ENCODE assay signal across 9 mouse cellular contexts in the genomic region with DNA sequence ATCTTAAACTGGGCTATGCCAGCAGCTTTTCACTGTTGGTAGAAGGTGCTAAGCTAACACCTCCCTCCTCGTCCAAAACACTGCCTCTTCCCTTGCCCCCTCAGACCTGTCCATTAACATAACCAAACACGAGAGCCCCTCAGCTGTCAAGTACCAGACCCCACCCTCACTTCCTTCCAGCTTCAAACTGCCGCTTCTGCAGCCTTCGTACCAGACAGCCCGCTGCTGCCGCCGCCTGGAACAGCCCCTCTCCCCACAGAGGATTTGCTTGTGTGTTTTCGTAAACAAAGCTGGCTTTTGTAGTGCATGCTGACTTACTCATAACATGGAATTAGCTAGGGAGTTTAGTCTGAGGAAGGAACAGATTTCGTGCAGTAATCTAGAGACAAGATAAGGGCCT. TPM values are rescaled to one million over a fixed set of nuclear protein-coding genes. Genes with fewer than 3 reads are reported as not detected.
A peak's percentile ranks its signal among the peaks of the same experiment; 100 is the strongest.
DNase-seq lines count a peak whose midpoint lies in the region; ATAC-seq and TF ChIP-seq lines count a peak whose summit lies in the region.
"Had no signal": no experiment of that assay in that cellular context is flagged by ENCODE, and none has a peak within 500 bp of the region (broad histone marks: within the 10 kb centered on the region; RNA-seq: fewer than 3 reads in every experiment).

No protein-coding gene starts in this region.

- peak overlapping the region; percentile 93 for H3K4me2 ChIP-seq in intestine, embryonic 14.5 days (ENCODE audit: low read length)
- no peak overlapping the region for H3K4me2 ChIP-seq in intestine, postnatal 0 days (replicated peaks; ENCODE audit: low read depth)
- H3K4me2 ChIP-seq in hindbrain, embryonic 11.5 days (replicated peaks; ENCODE audit: low read depth, low read length) = peak overlapping the region; percentile 96
- peak overlapping the region; percentile 93 for H3K4me2 ChIP-seq in midbrain, postnatal 0 days (ENCODE audit: low read depth, low read length, poor library complexity, severe bottlenecking)

- H3K4me3 ChIP-seq in intestine, embryonic 14.5 days (ENCODE audit: low read depth, low read length) = no peak overlapping the region
- no peak overlapping the region for H3K4me3 ChIP-seq in intestine, postnatal 0 days (ENCODE audit: low read depth, low read length)
- peak overlapping the region; percentile 82 for H3K4me3 ChIP-seq in hindbrain, embryonic 11.5 days (ENCODE audit: low read depth, low read length)
- peak overlapping the region; percentile 76 for H3K4me3 ChIP-seq in midbrain, postnatal 0 days (ENCODE audit: low read depth, low read length)

- no peak for ATAC-seq in intestine, embryonic 14.5 days (replicated peaks; ENCODE audit: low FRiP score, low TSS enrichment, low read depth)
- ATAC-seq in intestine, postnatal 0 days = no peak
- no peak for ATAC-seq in hindbrain, embryonic 11.5 days (ENCODE audit: low FRiP score)
- no peak for ATAC-seq in midbrain, postnatal 0 days (ENCODE audit: low FRiP score)

- no peak for DNase-seq in intestine, embryonic 14.5 days (ENCODE audit: low spot score)
- DNase-seq in ZHBTc4 (ENCODE audit: low read depth, low spot score) = peak; percentile 25
- peak; percentile 60 for DNase-seq in hindbrain, embryonic 11.5 days (ENCODE audit: low spot score)
- DNase-seq in midbrain, postnatal 0 days (ENCODE audit: low spot score) = peak; percentile 58
- DNase-seq in left cerebral cortex, postnatal 4 days = no peak
- no peak for DNase-seq in gastrocnemius, adult 18-20 months (ENCODE audit: low spot score)
- DNase-seq in ovary, adult 18-20 months (ENCODE audit: low spot score) = no peak
- DNase-seq: lung, postnatal 10 days had no signal

- no peaks in the 10 kb centered on the region for H3K9me3 ChIP-seq in intestine, embryonic 14.5 days (ENCODE audit: control insufficient read depth, low read length)
- no peaks in the 10 kb centered on the region for H3K9me3 ChIP-seq in intestine, postnatal 0 days (ENCODE audit: control insufficient read depth)
- H3K9me3 ChIP-seq in hindbrain, embryonic 11.5 days (ENCODE audit: control insufficient read depth, low read length) = no peaks in the 10 kb centered on the region
- no peaks in the 10 kb centered on the region for H3K9me3 ChIP-seq in midbrain, postnatal 0 days (ENCODE audit: low read length)

- no peaks in the 10 kb centered on the region for H3K36me3 ChIP-seq in intestine, embryonic 14.5 days (ENCODE audit: control insufficient read depth, insufficient read depth, low read length)
- no peaks in the 10 kb centered on the region for H3K36me3 ChIP-seq in intestine, postnatal 0 days (ENCODE audit: control insufficient read depth, insufficient read depth)
- H3K36me3 ChIP-seq in hindbrain, embryonic 11.5 days (ENCODE audit: control insufficient read depth, insufficient read depth, low read length) = no peaks in the 10 kb centered on the region
- no peaks in the 10 kb centered on the region for H3K36me3 ChIP-seq in midbrain, postnatal 0 days (ENCODE audit: insufficient read depth, low read length)

- intact Hi-C loops in left cerebral cortex, postnatal 4 days (cut with DNase I) = no loop called here

- no peak overlapping the region for H3K9ac ChIP-seq in intestine, embryonic 14.5 days (ENCODE audit: low read length)
- H3K9ac ChIP-seq in intestine, postnatal 0 days (ENCODE audit: low read depth, low read length) = no peak overlapping the region
- H3K9ac ChIP-seq in hindbrain, embryonic 11.5 days (ENCODE audit: low read depth, low read length) = peak overlapping the region; percentile 21; the same call in 1 of the 2 replicates
- H3K9ac ChIP-seq in midbrain, postnatal 0 days (replicated peaks; ENCODE audit: low read length, poor library complexity, severe bottlenecking) = no peak overlapping the region

- H3K27ac ChIP-seq in intestine, embryonic 14.5 days (ENCODE audit: low read depth) = no peak overlapping the region
- no peak overlapping the region for H3K27ac ChIP-seq in intestine, postnatal 0 days (ENCODE audit: low read depth, low read length)
- H3K27ac ChIP-seq in hindbrain, embryonic 11.5 days (ENCODE audit: low read depth, low read length) = no peak overlapping the region
- no peak overlapping the region for H3K27ac ChIP-seq in midbrain, postnatal 0 days (ENCODE audit: low read depth, low read length)

- peaks cover 26% of the 10 kb centered on the region for H3K4me1 ChIP-seq in intestine, embryonic 14.5 days (replicated peaks; ENCODE audit: control insufficient read depth, insufficient read depth, low read length)
- no peaks in the 10 kb centered on the region; the same call in 1 of the 2 replicates for H3K4me1 ChIP-seq in intestine, postnatal 0 days (replicated peaks; ENCODE audit: control insufficient read depth, insufficient read depth, low read length)
- H3K4me1 ChIP-seq in hindbrain, embryonic 11.5 days (replicated peaks; ENCODE audit: control insufficient read depth, insufficient read depth, low read length) = peaks cover 24% of the 10 kb centered on the region
- 0 out of 2 replicates have a peak, but pooled peaks cover 11% of the 10 kb centered on the region for H3K4me1 ChIP-seq in midbrain, postnatal 0 days (ENCODE audit: insufficient read depth, low read length)

- 3% methylated on average over 9 of the region's 9 CpGs for WGBS in intestine, embryonic 14.5 days
- WGBS in intestine, postnatal 0 days = 11% methylated on average over 9 of the region's 9 CpGs
- under 1% methylated on average over 9 of the region's 9 CpGs for WGBS in hindbrain, embryonic 11.5 days
- WGBS in midbrain, postnatal 0 days = 0% methylated on average over 9 of the region's 9 CpGs

- TF ChIP-seq CTCF in intestine, postnatal 0 days (IDR thresholded peaks at IDR 0.05; ENCODE audit: low read depth) = no peak
- TF ChIP-seq CTCF in midbrain, postnatal 0 days (IDR thresholded peaks at IDR 0.05) = peak; percentile 31; the same call in 1 of the 2 replicates

- peaks cover 4% of the 10 kb centered on the region; the same call in 1 of the 2 replicates for H3K27me3 ChIP-seq in intestine, embryonic 14.5 days (replicated peaks; ENCODE audit: control insufficient read depth, insufficient read depth, low read length)
- peaks cover 47% of the 10 kb centered on the region for H3K27me3 ChIP-seq in intestine, postnatal 0 days (replicated peaks; ENCODE audit: control insufficient read depth, insufficient read depth, low read length)
- no peaks in the 10 kb centered on the region for H3K27me3 ChIP-seq in hindbrain, embryonic 11.5 days (ENCODE audit: control insufficient read depth, insufficient read depth, low read length)
- H3K27me3 ChIP-seq in midbrain, postnatal 0 days (ENCODE audit: insufficient read depth, low read length) = no peaks in the 10 kb centered on the region

RNA-seq across cellular contexts. Expression of a gene that starts 1.8 kb away (rescaled TPM):
- polyA plus RNA-seq in intestine, embryonic 14.5 days (2014; fragmentation: Nextera tagmentation; extraction: Ambion mirVana) = 3.5 TPM in 2 replicates
- polyA plus RNA-seq in intestine, postnatal 0 days (2015; fragmentation: Nextera tagmentation; extraction: Ambion mirVana) = 0.57 and 0.60 TPM in 2 replicates
- polyA plus RNA-seq in hindbrain, embryonic 11.5 days (2014; fragmentation: Nextera tagmentation; extraction: Ambion mirVana) = 8.0 and 8.6 TPM in 2 replicates
- 19.9 and 24.7 TPM in 2 replicates for total RNA-seq in midbrain, postnatal 0 days (2014; rRNA removed)
- polyA plus RNA-seq in midbrain, postnatal 0 days (2015; fragmentation: Nextera tagmentation; extraction: Ambion mirVana) = 3.1 and 3.9 TPM in 2 replicates
- total RNA-seq in left cerebral cortex, postnatal 4 days (2021) = 10 to 100 TPM; 15.0 to 15.9 TPM
- total RNA-seq in gastrocnemius, adult 18-20 months (2021) = under 1 TPM; 0.16 to 0.26 TPM

RNA-seq across cellular contexts. Expression of a gene that starts 33.2 kb away (rescaled TPM):
- 31.8 and 32.4 TPM in 2 replicates for polyA plus RNA-seq in intestine, embryonic 14.5 days (2014; fragmentation: Nextera tagmentation; extraction: Ambion mirVana)
- 10.6 and 11.6 TPM in 2 replicates for polyA plus RNA-seq in intestine, postnatal 0 days (2015; fragmentation: Nextera tagmentation; extraction: Ambion mirVana)
- polyA plus RNA-seq in hindbrain, embryonic 11.5 days (2014; fragmentation: Nextera tagmentation; extraction: Ambion mirVana) = 27.6 and 29.5 TPM in 2 replicates
- total RNA-seq in midbrain, postnatal 0 days (2014; rRNA removed) = 65.4 and 81.7 TPM in 2 replicates
- polyA plus RNA-seq in midbrain, postnatal 0 days (2015; fragmentation: Nextera tagmentation; extraction: Ambion mirVana) = 38.7 and 40.0 TPM in 2 replicates
- 10 to 100 TPM; 85.8 to 90.7 TPM for total RNA-seq in left cerebral cortex, postnatal 4 days (2021)
- total RNA-seq in gastrocnemius, adult 18-20 months (2021) = 10 to 100 TPM; 15.8 to 16.7 TPM

Comparison
In these comparisons a context has a peak if more than half of its experiments do, and no peak if none do; other contexts are left out.
1. DNase-seq: peak in ZHBTc4 (single experiment), hindbrain, embryonic 11.5 days (single experiment) and midbrain, postnatal 0 days (single experiment); none in intestine, embryonic 14.5 days (single experiment), left cerebral cortex, postnatal 4 days (single experiment), gastrocnemius, adult 18-20 months (single experiment) and ovary, adult 18-20 months (single experiment).
2. H3K4me3 ChIP-seq: peak in hindbrain, embryonic 11.5 days (single experiment) and midbrain, postnatal 0 days (single experiment); none in intestine, embryonic 14.5 days (single experiment) and intestine, postnatal 0 days (single experiment).